Mouse (Mus musculus): ENCODE data around the gene Nudt15.

DNA sequence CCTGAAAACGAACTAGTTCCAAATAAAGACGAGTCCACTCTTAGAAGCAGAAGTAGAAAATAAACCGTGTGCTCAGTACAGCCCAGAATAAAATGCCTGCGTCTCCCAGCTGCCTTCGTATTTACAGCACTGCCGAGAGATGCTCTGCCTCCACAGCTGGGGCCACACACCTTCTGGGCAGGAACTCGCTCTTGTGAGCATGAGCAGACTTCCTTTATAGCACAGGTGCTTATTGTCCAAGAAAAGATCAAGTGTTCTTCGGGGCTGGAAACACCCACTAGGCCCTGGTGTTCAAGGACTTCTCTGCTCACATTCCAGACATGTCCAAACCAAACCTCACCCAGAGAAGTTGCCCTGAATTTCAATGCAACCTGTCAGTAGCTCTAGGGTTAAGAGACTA lies 77.4 kb downstream of the Nudt15 start:
- TF ChIP-seq CTCF (IDR thresholded peaks at IDR 0.05; ENCODE audit: borderline replicate concordance, control insufficient read depth, extremely low read depth, insufficient read depth, low read length, poor library complexity) (no peak), POLR2A (IDR thresholded peaks at IDR 0.05; ENCODE audit: control insufficient read depth, extremely low read depth, insufficient read depth, low read length, poor library complexity) (no peak)
